Mouse (Mus musculus) bone marrow, adult 2 months (tissue): ENCODE data around the gene Gm17026. TPM values are rescaled to one million over a fixed set of nuclear protein-coding genes. Genes with fewer than 3 reads are reported as not detected.
"Not testable (repeated sequence)": the region's sequence is repeated elsewhere in the genome, so short reads cannot be mapped to it uniquely, and the experiment has no call there.

Experiments used
- H3K27ac ChIP-seq: fragments of 200-500 bp; 2 replicates; pipeline ENCODE4 v1.5.1; 2012; ENCODE audit warnings: low read depth, mild to moderate bottlenecking, control low read depth, inconsistent platforms, low read length; ENCODE audit not compliant: control insufficient read depth, poor library complexity, insufficient read depth
- H3K4me1 ChIP-seq: fragments of 200-500 bp; 2 replicates; pipeline ENCODE4 v1.6.1; 2011; ENCODE audit warnings: low read length; ENCODE audit not compliant: control insufficient read depth, insufficient read depth
- H3K4me3 ChIP-seq: fragments of 200-500 bp; replicated peaks from 2 replicates; pipeline ENCODE3; 2011; ENCODE audit warnings: mild to moderate bottlenecking, low read depth, low read length, control low read depth; ENCODE audit not compliant: control insufficient read depth
- WGBS: fragments of 180-500 bp; shearing (Covaris S2); methylation state at CpG from one replicate; pipeline ENCODE4 v1.1.7; 2018; 5-methylcytosine and 5-hydroxymethylcytosine counted together
- polyA plus RNA-seq: library from polyadenylated mRNA; stranded (reverse); fragments of >200 nt; gene quantifications from 2 replicates; pipeline ENCODE4 v1.2.4, GENCODE M21; 2011; ENCODE audit warnings: low replicate concordance; ENCODE audit not compliant: missing spikeins, insufficient read depth, insufficient read length

Gm17026 gene
- not detected in 2 replicates for polyA plus RNA-seq

DNA sequence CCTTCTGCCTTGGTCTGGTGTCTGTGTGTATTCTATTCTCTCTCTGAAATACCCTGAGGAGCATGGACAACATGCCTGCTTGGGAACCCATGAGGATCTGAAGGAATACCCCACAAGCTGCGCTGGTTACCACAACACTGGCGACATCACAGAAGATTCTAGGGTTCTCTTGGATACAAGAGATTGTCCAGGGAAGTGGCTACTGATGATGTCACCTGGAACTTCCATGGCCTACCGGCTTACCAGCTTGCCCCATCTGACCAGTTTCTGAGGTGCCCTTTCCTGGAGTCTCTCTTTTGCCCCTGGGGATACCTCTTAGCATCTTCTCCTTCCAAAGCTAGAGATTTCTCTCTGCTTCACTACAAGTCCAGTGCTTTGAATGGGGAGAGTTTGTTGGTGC lies at the start of gene Gm17026:
Gene Gm17026 (minus strand): TSS at position 101 of the 400 bp plus-strand sequence.
- not testable (repeated sequence) for H3K4me1 ChIP-seq, H3K27ac ChIP-seq, H3K4me3 ChIP-seq
- no CpG with 5 or more reads among the region's 3 CpGs for WGBS

DNA sequence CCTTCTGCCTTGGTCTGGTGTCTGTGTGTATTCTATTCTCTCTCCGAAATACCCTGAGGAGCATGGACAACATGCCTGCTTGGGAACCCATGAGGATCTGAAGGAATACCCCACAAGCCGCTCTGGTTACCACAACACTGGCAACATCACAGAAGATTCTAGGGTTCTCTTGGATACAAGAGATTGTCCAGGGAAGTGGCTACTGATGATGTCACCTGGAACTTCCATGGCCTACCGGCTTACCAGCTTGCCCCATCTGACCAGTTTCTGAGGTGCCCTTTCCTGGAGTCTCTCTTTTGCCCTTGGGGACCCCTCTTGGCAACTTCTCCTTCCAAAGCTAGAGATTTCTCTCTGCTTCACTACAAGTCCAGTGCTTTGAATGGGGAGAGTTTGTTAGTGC lies 37.4 kb upstream of the Gm17026 start, which contains the start of gene Gm9611:
Gene Gm9611 (minus strand): TSS at position 101 of the 400 bp plus-strand sequence.
- H3K4me1 ChIP-seq, H3K27ac ChIP-seq, H3K4me3 ChIP-seq: not testable (repeated sequence)
- WGBS, result 71% methylated on average over 1 of the region's 3 CpGs

DNA sequence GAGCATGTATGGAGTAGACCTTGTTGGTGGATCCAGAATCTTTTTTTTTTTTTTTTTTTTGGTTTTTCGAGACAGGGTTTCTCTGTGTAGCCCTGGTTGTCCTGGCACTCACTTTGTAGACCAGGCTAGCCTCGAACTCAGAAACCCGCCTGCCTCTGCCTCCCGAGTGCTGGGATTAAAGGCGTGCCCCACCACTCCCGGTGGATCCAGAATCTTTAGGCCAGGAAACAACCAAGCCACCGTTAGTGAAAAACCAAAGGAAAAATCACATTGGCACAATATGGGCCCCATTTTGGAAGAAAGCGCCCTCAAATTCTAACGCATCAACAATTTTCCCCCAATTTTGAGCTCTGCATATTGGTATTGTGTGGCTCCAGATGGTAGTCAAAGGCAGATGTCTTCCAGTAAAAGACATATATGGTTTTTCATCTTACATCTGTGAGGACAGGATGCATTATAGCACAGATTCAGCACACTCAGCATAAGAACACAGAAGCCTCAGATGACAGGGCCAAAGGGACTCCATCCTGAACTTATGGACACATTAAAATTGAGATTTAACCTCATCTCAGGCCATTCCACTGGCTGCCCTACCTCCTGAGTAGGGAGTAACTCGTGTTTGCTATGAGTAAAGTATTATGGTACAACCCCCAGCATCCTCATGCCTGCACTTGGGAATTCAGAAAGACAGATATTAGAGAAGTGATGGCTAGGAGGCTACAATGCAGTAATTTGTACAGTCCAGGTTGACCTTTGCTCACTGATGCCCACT lies 42.9 kb downstream of the Gm17026 start:
- not testable (repeated sequence) for H3K4me1 ChIP-seq, H3K4me3 ChIP-seq, H3K27ac ChIP-seq
- WGBS, result 74% methylated on average over 8 of the region's 10 CpGs

Other genes starting within 250 kb of the Gm17026 start
- not detected in 2 replicates for gene Gm7951, start 142.7 kb downstream of the Gm17026 start, polyA plus RNA-seq
- not detected in 2 replicates for gene Gm17027, start 97.4 kb downstream of the Gm17026 start, polyA plus RNA-seq
- not detected in 2 replicates for gene Gm3573, start 69.3 kb downstream of the Gm17026 start, polyA plus RNA-seq
- not detected in 2 replicates for gene Gm9611, start 37.3 kb upstream of the Gm17026 start, polyA plus RNA-seq
- not detected in 2 replicates for gene Gm7995, start 50.2 kb upstream of the Gm17026 start, polyA plus RNA-seq
- gene Gm8005, start 179.6 kb upstream of the Gm17026 start, polyA plus RNA-seq, result not detected in 2 replicates
- gene Gm8011, start 203.8 kb upstream of the Gm17026 start, polyA plus RNA-seq, result not detected in 2 replicates
- gene Gm8020, start 242.3 kb upstream of the Gm17026 start, polyA plus RNA-seq, result not detected in 2 replicates